ENCODE assay signal across 14 mouse cellular contexts in genomic region chr10:88031978-88032377, GRCm38 (mm10). TPM values are rescaled to one million over a fixed set of nuclear protein-coding genes. Genes with fewer than 3 reads are reported as not detected.
"Had no signal": no experiment of that assay in that cellular context is flagged by ENCODE, and none has a peak within 500 bp of the region (broad histone marks: within the 10 kb centered on the region; RNA-seq: fewer than 3 reads in every experiment).

No protein-coding gene starts in this region.

- H3K4me1 ChIP-seq: liver, embryonic 13.5 days; lung, embryonic 15.5 days; midbrain, embryonic 12.5 days had no signal

- H3K4me3 ChIP-seq: liver, embryonic 13.5 days; lung, embryonic 15.5 days; midbrain, embryonic 12.5 days had no signal

- H3K9ac ChIP-seq: liver, embryonic 13.5 days; liver, postnatal 0 days; lung, embryonic 15.5 days; midbrain, embryonic 12.5 days had no signal

- H3K27ac ChIP-seq: liver, embryonic 13.5 days; lung, embryonic 15.5 days; macrophage; midbrain, embryonic 12.5 days had no signal

- H3K36me3 ChIP-seq: liver, embryonic 13.5 days; lung, embryonic 15.5 days; midbrain, embryonic 12.5 days had no signal

- H3K9me3 ChIP-seq: liver, embryonic 13.5 days; lung, embryonic 15.5 days; midbrain, embryonic 12.5 days had no signal

- ATAC-seq: liver, postnatal 0 days; midbrain, embryonic 16.5 days had no signal

- H3K4me2 ChIP-seq: liver, embryonic 13.5 days; lung, embryonic 15.5 days; midbrain, embryonic 12.5 days had no signal

- DNase-seq: kidney, adult 8-10 months; kidney, postnatal 25 days; layer of hippocampus, adult 9-11 months; layer of hippocampus, postnatal 36 days; liver; liver, embryonic 13.5 days; liver, postnatal 0 days; lung, postnatal 14 days; spleen, adult 18-20 months; thymus, postnatal 4 days had no signal

- H3K27me3 ChIP-seq: liver, embryonic 13.5 days; lung, embryonic 15.5 days; midbrain, embryonic 12.5 days had no signal

RNA-seq across cellular contexts. Expression of gene Pmch, which starts 58.9 kb away (rescaled TPM):
- polyA plus RNA-seq: macrophage had no signal
